Mouse (Mus musculus) lung, adult 2 months (tissue): ENCODE results near the gene Mvk.

Source experiments
- CTCF ChIP-seq: fragments of 200-500 bp; IDR thresholded peaks from 2 replicates; pipeline ENCODE4 v1.5.1; 2011; ENCODE audit warnings: mild to moderate bottlenecking, low read length, control low read depth; ENCODE audit not compliant: insufficient read depth
- POLR2A ChIP-seq: fragments of 200-500 bp; IDR thresholded peaks from 2 replicates; pipeline ENCODE4 v1.6.1; 2011; ENCODE audit warnings: low read depth, mild to moderate bottlenecking, control low read depth, low read length, borderline replicate concordance; ENCODE audit errors: extremely low read depth

- no peak for TF ChIP-seq CTCF
- TF ChIP-seq POLR2A = no peak
Observed at GRCm38 (mm10) chr5:114412361-114412998, 31.6 kb upstream of the Mvk start.
